Mouse (Mus musculus): ENCODE measurements around the gene Cyyr1.

- no peak for TF ChIP-seq CTCF (IDR thresholded peaks at IDR 0.05; ENCODE audit: low read depth, low read length)
- TF ChIP-seq POLR2A (IDR thresholded peaks at IDR 0.05; ENCODE audit: extremely low read depth, insufficient read depth, low read length) = no peak
These were observed 166.4 kb downstream of the Cyyr1 start for GRCm38 (mm10) chr16:85386801-85387200.

Measured in liver, adult 2 months (tissue).